Mouse (Mus musculus): ENCODE data around the gene Steap4.
"Not testable (repeated sequence)": the region's sequence is repeated elsewhere in the genome, so short reads cannot be mapped to it uniquely, and the experiment has no call there.

Gene Steap4

DNA sequence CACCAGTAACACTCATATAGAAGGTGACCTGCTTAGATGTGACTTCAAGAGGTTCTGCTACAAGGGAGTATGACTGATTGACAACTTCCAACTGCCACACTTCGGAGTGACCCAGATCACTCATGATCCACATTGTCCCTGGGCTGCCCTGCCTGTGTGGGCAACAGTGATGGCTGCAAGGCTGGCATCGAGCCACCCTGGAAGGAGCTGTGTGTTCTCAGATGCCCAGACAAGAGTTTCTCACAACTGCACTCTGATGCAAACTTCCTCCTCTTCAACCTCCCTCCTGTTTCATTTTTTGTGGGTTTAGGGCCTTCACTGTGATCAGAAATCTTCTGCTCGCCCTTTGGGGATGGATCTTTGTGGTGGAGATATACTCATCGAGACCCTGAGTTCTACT lies 28.2 kb downstream of the Steap4 start:
- DNase-seq (ENCODE audit: low read depth, low spot score) = no peak

DNA sequence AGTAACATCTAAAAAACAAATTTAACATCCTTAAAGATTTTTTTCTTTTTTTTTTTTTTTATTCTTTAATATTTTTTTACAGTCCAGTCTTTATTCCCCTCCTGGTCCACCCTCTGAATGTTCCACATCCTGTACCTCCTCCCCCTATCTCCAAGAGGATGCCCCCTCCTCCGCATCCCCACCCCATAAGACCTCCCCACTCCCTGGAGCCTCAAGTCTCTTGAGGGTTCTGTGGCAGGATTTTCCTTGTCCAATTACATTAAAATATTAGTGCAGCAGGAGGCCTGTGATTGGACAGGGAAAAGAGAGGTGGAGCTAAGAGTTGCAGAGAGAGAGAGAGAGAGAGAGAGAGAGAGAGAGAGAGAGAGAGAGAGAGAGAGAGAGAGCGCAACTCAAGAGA lies 31.4 kb downstream of the Steap4 start:
- DNase-seq (ENCODE audit: low read depth, low spot score) = not testable (repeated sequence)

DNA sequence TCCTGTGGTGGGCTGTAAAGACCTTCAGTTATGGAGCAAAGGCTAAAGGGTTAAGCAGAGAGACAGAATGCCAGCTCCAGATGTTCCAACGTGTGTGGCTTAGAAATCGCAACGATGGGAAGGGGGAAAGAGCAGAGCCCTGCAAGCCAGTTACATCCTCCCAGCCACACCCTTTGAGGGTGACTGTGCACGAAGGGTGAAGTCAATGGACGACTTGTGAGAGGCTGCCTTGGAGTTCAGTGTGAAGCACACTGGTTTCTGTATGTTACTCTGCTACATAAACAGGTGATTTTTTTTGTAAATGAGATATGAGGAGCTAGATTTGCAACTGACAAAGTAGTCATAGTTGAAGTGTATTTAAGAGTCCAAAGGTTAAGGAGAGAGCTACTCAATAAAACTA lies 33.5 kb downstream of the Steap4 start:
- DNase-seq (ENCODE audit: low read depth, low spot score) = no peak

DNA sequence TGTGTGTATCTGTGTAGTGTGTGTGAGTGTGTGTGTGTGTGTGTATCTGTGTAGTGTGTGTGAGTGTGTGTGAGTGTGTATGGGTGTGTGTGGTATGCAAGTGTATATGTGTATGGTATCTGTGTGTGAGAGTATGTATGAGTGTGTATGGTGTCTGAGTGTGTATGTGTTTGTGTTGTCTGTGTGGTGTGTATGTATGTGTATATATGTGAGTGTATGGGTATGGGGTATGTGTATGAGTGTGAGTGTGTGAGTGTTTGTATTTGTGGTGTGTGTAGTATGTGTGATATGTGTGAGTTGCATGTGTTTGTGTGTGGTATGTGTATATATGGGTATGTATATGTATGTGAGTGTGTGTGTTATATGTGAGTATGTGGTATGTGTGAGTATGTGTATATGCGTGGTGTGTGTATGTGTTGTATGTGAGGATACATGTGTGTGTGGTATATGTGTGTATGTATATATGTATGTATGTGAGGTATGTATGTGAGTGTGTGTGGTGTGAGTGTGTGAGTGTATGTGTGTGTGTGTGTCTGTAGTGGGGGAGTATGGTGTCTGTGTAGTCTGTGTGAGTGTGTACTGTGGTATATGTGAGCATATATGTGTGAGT lies 35.1 kb downstream of the Steap4 start:
- DNase-seq (ENCODE audit: low read depth, low spot score) = no peak

DNA sequence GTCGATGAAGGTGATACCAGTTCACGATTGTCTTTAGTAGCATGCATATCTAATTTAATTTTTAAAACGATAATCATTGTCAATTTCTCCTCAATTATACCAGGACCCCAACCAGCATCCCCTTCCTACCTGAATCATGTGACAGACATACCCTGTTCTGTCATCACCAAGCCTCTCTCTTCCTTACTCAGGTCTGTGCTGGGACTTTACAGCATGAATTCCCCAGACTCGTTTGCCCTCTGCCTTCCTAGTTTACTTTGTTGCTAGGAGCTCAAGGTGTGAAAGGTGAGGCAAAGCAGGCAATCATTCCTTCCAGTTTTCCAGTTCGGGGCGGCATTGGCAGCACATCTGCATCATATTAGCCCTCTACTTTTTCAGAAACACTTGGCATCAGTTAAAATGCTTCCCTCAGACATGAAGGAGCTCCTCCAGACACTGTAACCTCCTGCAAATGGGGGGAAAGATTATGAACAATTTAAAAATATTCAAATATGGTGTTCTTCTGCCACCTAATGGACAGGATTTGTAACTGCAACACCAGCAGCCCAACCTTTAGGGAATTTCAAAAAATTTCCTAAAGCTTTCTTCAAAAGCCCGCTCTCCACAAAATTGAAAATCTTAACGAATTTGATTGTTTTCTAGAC lies 36.3 kb downstream of the Steap4 start:
- no peak for DNase-seq (ENCODE audit: low read depth, low spot score)

DNA sequence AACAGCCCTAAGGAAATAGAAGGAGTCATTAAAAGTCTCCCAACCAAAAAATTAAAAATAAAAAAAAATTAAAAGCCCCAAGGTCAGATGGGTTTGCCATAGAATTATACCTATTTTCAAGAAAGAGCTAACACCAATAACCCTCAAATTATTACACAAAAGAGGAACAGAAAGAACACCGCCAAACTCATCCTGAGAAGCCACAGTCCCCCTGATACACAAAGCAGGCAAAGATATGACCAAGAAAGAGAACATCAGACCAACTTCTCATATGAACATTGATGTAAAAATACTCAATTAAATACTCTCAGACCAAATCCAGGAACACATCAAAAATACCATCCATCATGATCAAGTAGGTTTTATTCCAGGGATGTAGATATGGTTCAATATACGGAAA lies 36.8 kb downstream of the Steap4 start:
- no peak for DNase-seq (ENCODE audit: low read depth, low spot score)

DNA sequence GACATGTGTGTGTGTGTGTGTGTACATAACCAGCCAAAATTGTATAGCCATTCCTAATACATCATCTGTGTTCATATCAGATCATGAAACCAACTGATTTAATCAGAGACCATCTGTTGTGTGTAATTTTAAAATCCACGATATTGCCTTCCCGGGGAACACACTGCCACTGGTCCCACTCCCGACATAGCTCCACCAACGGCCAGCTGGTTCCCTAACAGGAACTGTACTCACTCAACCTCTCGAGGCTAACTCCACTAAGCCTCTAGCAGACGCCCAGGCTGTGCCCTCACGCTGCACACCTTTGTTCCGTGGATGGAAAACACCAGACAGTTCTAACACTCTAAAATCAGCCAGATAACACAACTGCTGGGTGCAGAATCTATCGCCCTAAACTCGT lies 40.2 kb downstream of the Steap4 start:
- DNase-seq (ENCODE audit: low read depth, low spot score) = no peak

DNA sequence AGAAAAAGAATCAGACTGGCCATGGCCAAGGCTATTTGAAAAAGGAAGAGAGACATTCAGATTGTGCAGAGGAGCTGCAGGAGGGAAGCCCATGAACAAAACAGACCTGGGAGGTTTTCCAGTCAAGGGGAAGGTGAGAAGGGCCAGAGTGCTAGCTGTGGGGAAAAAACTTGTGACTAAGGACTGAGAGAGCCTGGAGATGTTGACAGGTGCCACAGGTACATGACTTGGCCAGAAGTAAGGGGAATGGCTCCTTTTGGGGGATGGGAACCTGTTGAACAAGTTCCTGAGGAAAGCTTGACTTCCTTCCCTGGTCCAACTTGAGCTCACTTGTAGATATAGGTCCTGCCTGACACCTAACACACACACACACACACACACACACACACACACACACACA lies 42.6 kb downstream of the Steap4 start:
- DNase-seq (ENCODE audit: low read depth, low spot score) = no peak

DNA sequence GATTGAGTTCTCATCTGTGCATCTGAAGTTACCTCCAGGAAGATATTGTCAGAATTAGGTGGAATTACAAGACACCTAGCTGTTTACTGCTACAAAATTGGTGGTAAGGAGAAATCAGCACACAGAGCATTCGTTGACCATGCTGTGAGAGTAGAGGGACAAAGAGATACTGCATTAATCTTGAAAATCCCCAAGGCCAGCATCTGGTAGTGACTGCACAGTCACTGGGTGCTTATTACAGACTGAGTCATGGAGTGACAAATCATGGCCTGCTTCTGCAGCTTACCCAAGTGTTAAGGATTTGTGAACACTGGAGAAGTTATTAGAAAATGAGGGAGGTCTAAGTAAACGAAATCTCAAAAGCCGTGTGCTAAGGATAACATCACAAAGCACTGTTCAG lies 53.0 kb downstream of the Steap4 start:
- DNase-seq (ENCODE audit: low read depth, low spot score) = no peak

All from c-Kit-negative CD71-positive TER-119-positive erythroid progenitor cells, embryonic 14.5 days (primary cell).